Mouse (Mus musculus): ENCODE results near the gene Sp3. TPM values are rescaled to one million over a fixed set of nuclear protein-coding genes. Genes with fewer than 3 reads are reported as not detected.

Sp3 gene
- polyA plus RNA-seq, 1 experiment from 2014 or later = 33.3 TPM

DNA sequence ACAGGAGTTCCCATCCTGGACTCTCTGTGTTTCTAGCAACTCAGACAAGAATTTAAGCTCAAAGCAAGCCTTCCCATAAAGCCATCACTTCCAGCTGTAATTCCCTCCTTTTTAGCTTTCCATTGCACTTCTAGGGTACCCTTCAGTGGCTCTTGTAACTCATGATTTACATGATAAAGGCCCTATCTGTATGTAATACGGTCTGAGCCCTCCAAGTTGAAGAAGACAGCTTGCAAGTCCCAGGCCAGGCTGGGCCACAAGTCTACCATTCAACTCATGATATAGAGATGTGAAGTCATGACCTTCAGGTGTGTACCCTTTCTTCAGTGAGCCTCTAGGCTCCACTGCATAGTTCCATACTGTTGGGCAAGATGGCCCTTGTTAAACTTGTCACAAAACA lies 5.3 kb upstream of the Sp3 start:
- no peaks in the 10 kb centered on the region for H3K36me3 ChIP-seq
- peaks cover 8% of the 10 kb centered on the region; the same call in 1 of the 2 replicates for H3K4me1 ChIP-seq (replicated peaks)
- no peaks in the 10 kb centered on the region for H3K9me3 ChIP-seq
- no peak overlapping the region for H3K4me3 ChIP-seq
- ATAC-seq (ENCODE audit: low FRiP score, low read depth) = no peak
- H3K4me2 ChIP-seq = no peak overlapping the region
- no peak overlapping the region for H3K9ac ChIP-seq
- no peak overlapping the region for H3K27ac ChIP-seq (replicated peaks)
- 24% methylated on average over 1 of the region's 1 CpGs for WGBS
- no peaks in the 10 kb centered on the region for H3K27me3 ChIP-seq

DNA sequence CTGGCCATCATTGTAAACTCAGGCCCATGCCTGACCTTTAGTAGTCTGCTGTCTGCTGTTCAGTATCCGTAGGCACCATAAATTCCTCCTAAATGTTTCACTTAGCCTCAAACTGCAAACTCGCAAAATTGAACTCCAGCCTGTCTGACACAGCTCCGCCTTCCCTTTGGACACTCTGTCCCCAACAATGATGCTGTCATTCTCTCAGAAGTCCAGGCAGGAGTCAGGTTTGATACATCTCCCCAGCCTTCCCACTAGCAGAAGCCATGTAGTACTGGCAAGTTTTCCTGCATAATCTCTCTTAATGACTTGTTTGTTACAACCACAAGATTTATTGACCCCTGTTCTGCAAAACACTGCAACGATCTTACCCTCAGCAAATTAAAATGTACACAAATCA lies 4.6 kb upstream of the Sp3 start:
- 76% methylated on average over 4 of the region's 4 CpGs for WGBS
- Histone ChIP-seq H3K36me3 (no peaks in the 10 kb centered on the region), H3K4me2 (no peak overlapping the region), H3K27ac (replicated peaks) (no peak overlapping the region), H3K9me3 (no peaks in the 10 kb centered on the region), H3K4me1 (replicated peaks) (peaks cover 8% of the 10 kb centered on the region; the same call in 1 of the 2 replicates), H3K4me3 (no peak overlapping the region), H3K9ac (no peak overlapping the region), H3K27me3 (no peaks in the 10 kb centered on the region)
- no peak for ATAC-seq (ENCODE audit: low FRiP score, low read depth)

DNA sequence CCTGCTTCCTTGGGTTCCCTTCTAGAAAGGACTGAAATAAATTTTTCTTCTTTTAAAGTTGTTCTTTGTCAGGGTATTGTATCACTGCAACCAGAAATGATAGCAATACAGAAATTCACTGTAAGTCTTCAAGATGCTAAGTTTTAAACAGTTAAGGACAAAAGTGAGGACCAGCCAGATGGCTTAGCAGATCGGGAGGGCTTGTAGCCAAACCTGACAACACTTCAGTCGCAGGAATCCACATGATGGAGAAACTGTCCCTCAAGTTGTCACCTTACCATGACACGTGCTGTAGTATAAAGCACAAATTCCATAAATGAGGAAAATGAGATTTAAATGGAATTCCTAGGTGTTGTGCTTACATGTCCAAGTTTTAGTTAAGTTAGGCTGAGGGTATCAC lies 3.0 kb upstream of the Sp3 start:
- WGBS = 94% methylated on average over 3 of the region's 3 CpGs
- H3K4me2 ChIP-seq = no peak overlapping the region
- H3K4me1 ChIP-seq (replicated peaks) = peaks cover 8% of the 10 kb centered on the region; the same call in 1 of the 2 replicates
- H3K9me3 ChIP-seq = no peaks in the 10 kb centered on the region
- H3K9ac ChIP-seq = no peak overlapping the region
- H3K27ac ChIP-seq (replicated peaks) = no peak overlapping the region
- no peaks in the 10 kb centered on the region for H3K27me3 ChIP-seq
- H3K36me3 ChIP-seq = no peaks in the 10 kb centered on the region
- no peak overlapping the region for H3K4me3 ChIP-seq
- ATAC-seq (ENCODE audit: low FRiP score, low read depth) = no peak

DNA sequence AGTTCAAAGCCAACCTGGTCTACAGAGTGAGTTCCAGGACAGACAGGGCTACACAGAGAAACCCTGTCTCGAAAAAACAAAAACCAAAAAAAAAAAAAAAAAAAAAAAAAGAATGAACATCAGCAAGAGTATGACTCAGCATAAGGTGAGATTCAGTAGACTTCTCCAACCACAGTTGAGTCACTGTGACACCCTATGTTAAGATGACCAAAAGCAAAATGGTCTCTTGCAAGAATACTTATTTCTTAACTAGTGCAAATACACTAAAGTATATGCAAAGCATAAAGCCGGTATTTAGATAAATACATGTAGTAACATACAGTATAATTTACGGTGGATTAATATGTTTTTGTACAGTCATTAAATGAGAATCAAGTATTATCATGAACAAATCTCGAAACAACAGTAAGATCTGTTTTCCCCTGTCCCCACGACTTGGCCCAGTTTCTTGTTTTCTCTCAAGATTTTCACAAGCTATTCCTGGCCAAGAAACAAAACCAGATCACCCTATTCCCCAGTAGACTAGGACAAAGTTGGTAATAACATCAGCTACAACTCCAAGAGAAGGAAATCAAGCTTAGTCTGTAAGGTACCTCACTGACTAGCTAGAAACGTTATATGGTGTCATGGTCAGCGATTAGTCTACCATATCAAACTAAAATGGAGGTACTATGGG lies 2.0 kb upstream of the Sp3 start:
- H3K4me3 ChIP-seq = no peak overlapping the region
- H3K36me3 ChIP-seq = no peaks in the 10 kb centered on the region
- no peak for ATAC-seq (ENCODE audit: low FRiP score, low read depth)
- no peaks in the 10 kb centered on the region for H3K9me3 ChIP-seq
- H3K4me2 ChIP-seq = no peak overlapping the region
- H3K9ac ChIP-seq = no peak overlapping the region
- H3K4me1 ChIP-seq (replicated peaks) = peaks cover 13% of the 10 kb centered on the region
- no peaks in the 10 kb centered on the region for H3K27me3 ChIP-seq
- 94% methylated on average over 7 of the region's 7 CpGs for WGBS
- no peak overlapping the region for H3K27ac ChIP-seq (replicated peaks)

DNA sequence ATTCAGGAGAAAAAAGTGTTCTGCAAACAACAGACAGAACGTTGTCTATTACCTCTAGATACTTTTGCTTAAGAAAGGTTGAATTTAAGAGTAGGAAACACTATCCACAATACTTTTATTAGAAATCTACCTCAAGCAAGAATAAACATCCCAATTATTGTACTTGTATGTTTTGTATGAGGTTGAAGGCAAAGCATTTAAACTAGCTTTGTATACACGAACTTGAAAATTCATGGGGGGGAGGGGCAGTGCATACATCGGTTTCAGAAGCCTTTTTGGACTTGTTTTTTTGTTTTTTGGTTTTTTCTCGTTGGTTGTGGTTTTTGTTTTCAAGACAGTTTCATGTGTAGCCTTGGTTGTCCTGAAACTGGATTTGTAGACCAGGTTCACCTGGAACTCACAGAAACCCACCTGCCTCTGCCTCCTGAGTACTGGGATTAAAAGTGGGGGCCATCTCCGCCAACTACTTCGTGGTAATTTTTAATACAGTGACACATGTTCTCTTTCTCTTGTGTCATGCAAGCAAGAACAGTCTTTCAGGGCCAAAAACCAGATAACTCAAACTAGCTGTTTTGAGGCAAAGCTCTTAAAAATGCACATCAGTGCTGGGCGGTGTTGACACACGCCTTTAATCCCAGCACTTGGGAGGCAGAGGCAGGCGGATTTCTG lies 1.3 kb upstream of the Sp3 start:
- ATAC-seq (ENCODE audit: low FRiP score, low read depth) = no peak
- Histone ChIP-seq H3K4me3 (peak overlapping the region; percentile 100), H3K36me3 (no peaks in the 10 kb centered on the region), H3K27ac (replicated peaks) (peak overlapping the region; percentile 100), H3K9ac (peak overlapping the region; percentile 100; the same call in 1 of the 2 replicates), H3K4me1 (replicated peaks) (peaks cover 19% of the 10 kb centered on the region), H3K27me3 (no peaks in the 10 kb centered on the region), H3K9me3 (no peaks in the 10 kb centered on the region), H3K4me2 (peak overlapping the region; percentile 75)
- 72% methylated on average over 9 of the region's 9 CpGs for WGBS

DNA sequence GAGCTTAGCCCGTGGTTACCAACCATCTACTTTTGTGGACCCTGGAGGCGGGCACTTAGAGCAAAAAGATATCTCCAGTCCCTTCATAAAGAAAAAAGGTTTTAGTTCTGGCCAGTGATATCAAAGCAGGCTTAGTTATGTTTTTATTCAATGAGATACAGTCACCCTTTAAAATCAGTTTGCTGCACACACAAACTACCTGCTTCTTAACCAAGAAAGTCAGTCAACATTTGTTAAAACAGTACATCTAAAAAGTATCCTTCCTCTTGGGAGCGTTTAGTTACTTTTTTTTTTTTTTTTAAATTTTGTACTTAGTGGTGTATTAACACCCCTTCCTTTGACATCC lies 802 bp upstream of the Sp3 start:
- ATAC-seq (ENCODE audit: low FRiP score, low read depth) = no peak
- Histone ChIP-seq H3K27ac (replicated peaks) (peak overlapping the region; percentile 100), H3K36me3 (no peaks in the 10 kb centered on the region), H3K4me3 (peak overlapping the region; percentile 100), H3K9me3 (no peaks in the 10 kb centered on the region), H3K9ac (peak overlapping the region; percentile 100), H3K4me2 (peak overlapping the region; percentile 75), H3K27me3 (no peaks in the 10 kb centered on the region), H3K4me1 (replicated peaks) (peaks cover 22% of the 10 kb centered on the region)
- 11% methylated on average over 3 of the region's 3 CpGs for WGBS

DNA sequence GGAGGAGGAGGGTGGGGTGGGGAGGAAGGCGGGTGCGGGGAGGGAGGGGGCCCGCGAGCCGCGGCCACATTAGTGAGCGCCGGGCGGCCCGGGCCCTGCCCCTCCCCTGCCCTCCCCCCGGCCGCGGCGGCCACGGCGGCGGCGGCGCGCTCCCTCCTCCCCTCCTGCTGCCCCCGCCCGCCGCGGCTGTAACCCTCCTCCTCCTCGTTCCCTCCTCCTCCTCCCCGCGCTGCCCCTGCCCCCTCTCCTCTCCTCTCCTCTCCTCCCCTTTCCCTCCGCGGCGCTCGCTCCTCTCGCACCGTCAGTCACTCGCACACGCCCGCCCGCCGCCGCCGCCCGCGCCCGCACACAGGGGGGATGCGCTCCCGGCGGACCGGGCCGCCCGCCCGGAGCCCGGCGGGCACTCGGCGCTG lies 581 bp downstream of the Sp3 start:
- WGBS = 0% methylated on average over 24 of the region's 54 CpGs
- peak; percentile 57 for ATAC-seq (ENCODE audit: low FRiP score, low read depth)
- Histone ChIP-seq H3K4me3 (peak overlapping the region; percentile 100), H3K9ac (peak overlapping the region; percentile 100), H3K4me2 (peak overlapping the region; percentile 75), H3K9me3 (no peaks in the 10 kb centered on the region), H3K4me1 (replicated peaks) (peaks cover 30% of the 10 kb centered on the region), H3K27ac (replicated peaks) (peak overlapping the region; percentile 100), H3K36me3 (no peaks in the 10 kb centered on the region), H3K27me3 (no peaks in the 10 kb centered on the region)

DNA sequence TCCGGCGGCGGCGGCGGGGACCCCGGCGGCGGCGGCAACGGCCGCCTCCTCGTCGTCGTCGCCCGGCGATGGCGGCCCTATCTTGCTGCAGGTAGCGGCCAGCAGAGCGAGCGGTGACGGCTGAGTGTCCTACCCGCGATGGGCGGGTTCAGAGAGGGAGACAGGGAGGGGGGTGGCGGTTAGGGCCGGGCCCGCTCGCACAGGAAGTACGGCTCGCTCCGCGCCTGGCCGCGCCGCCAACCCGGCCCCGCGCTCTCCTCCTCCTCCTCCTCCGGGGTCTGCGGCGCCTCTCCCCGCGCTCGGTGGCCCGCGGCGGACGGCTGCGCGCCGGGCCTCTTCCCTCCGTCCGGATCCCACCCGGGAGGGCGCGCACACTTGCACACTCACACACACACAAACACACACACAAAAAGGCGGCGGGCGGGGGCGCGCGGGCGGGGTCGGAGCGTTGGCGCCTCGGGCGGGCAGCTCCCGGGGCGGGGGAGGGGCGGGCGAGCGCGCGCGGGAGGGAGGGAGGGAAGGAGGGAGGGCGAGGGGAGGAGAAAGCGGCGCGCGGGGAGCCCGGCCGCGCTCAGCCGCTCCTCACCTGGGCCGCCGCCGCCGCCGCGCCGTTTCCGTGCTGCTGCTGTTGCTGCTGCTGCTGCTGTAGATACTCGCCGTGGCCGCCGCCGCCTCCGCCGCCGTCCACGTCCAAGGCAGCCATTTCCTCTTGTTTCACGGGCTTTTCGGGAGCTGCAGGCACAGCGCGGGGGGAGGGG lies 1.2 kb downstream of the Sp3 start:
- H3K4me1 ChIP-seq (replicated peaks) = peaks cover 30% of the 10 kb centered on the region
- H3K9ac ChIP-seq = peak overlapping the region; percentile 100
- H3K36me3 ChIP-seq = no peaks in the 10 kb centered on the region
- peak overlapping the region; percentile 57 for H3K4me2 ChIP-seq
- no peaks in the 10 kb centered on the region for H3K9me3 ChIP-seq
- H3K4me3 ChIP-seq = peak overlapping the region; percentile 100
- peak overlapping the region; percentile 100 for H3K27ac ChIP-seq (replicated peaks)
- ATAC-seq (ENCODE audit: low FRiP score, low read depth) = peak; percentile 77
- WGBS = under 1% methylated on average over 32 of the region's 107 CpGs
- no peaks in the 10 kb centered on the region for H3K27me3 ChIP-seq

DNA sequence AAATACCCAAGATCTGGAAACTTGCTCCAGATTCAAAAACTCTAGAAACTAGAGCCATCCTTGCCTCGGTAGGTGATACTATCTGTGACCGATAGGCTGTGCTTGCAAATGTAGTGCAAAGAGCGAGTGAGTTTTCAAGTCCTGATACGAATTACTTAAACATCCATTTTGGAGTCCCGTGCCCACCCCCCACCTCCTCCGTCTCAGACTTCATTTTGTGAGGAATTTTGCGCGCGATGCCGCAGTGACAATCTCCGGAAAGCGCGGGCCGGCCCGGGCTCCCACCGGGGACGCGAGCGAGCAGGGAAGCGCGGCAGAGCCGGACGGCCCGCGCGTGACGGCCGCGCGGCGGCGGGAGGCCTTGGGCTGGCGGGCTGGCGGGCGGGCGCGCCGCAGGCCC lies 1.8 kb downstream of the Sp3 start:
- Histone ChIP-seq H3K9ac (peak overlapping the region; percentile 100), H3K27me3 (no peaks in the 10 kb centered on the region), H3K4me3 (peak overlapping the region; percentile 100), H3K36me3 (no peaks in the 10 kb centered on the region), H3K4me1 (replicated peaks) (peaks cover 30% of the 10 kb centered on the region), H3K27ac (replicated peaks) (peak overlapping the region; percentile 100), H3K9me3 (no peaks in the 10 kb centered on the region), H3K4me2 (peak overlapping the region; percentile 57)
- ATAC-seq (ENCODE audit: low FRiP score, low read depth) = no peak; the same call in 1 of the 2 replicates
- under 1% methylated on average over 27 of the region's 38 CpGs for WGBS

DNA sequence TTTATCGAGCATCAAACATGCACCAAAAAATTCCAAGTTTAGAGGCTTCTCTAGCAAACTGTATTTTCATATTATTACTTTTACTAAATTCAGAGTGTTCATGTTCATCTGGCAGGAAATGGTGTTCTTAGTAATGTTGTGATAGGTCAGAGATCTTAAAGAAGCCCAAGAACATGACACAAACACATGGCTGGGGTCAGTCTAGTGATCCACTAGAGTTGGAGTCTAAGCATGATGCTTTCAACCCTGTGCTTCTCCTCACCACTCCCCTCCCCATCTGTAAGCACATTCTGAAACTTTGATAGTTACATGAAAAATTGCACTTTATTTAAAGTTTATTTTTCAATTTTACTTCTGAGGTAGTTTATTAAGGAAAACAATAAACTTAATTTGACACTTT lies 3.0 kb downstream of the Sp3 start:
- H3K27ac ChIP-seq (replicated peaks) = no peak overlapping the region
- 81% methylated on average over 1 of the region's 1 CpGs for WGBS
- peak overlapping the region; percentile 43 for H3K4me2 ChIP-seq
- no peak overlapping the region for H3K9ac ChIP-seq
- no peaks in the 10 kb centered on the region for H3K27me3 ChIP-seq
- peaks cover 32% of the 10 kb centered on the region for H3K4me1 ChIP-seq (replicated peaks)
- no peaks in the 10 kb centered on the region for H3K36me3 ChIP-seq
- no peak for ATAC-seq (ENCODE audit: low FRiP score, low read depth)
- H3K4me3 ChIP-seq = no peak overlapping the region
- H3K9me3 ChIP-seq = no peaks in the 10 kb centered on the region

DNA sequence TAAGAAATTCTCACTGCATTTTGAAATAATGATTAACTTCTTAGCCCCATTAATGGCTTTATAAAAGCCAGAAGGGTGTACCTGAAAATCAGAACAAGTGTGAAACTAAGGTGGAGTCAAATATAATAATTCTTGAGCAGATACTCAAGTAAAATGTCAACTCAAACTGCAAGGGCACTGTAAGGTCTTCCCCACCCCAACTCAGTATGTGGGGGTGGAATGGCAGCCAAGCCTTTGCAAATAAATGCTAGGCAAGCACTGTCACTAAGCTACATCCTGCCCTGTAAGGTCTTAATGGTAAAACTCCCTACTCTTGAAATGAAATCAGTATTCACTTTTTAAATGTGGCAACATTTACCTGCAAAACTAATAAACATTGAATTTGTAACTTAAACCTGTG lies 4.2 kb downstream of the Sp3 start:
- H3K4me1 ChIP-seq (replicated peaks) = peaks cover 26% of the 10 kb centered on the region
- H3K9ac ChIP-seq = no peak overlapping the region
- no peak overlapping the region for H3K27ac ChIP-seq (replicated peaks)
- no peaks in the 10 kb centered on the region for H3K9me3 ChIP-seq
- no peaks in the 10 kb centered on the region for H3K27me3 ChIP-seq
- no peak for ATAC-seq (ENCODE audit: low FRiP score, low read depth)
- H3K36me3 ChIP-seq = peaks cover under 1% of the 10 kb centered on the region; the same call in 1 of the 2 replicates
- no peak overlapping the region for H3K4me2 ChIP-seq
- H3K4me3 ChIP-seq = no peak overlapping the region

DNA sequence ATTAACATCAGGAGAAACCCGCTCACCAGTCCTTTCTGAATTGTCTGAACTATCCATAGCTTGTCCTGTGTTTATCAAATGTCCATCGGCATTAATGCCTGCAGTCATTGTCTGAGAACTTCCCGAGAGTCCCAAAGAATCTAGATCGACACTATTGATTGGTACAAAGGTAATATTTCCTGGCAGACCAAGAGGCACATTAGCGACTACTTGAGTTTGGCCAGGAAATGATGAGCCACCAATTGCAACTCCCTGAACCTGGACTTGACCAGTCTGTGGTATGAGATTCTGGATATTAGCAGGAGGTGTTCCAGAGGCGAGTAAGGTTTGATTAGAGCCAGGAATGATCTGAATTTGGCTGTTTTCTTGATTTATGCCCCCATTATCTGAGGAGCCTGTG lies 9.4 kb downstream of the Sp3 start:
- H3K36me3 ChIP-seq = peaks cover 26% of the 10 kb centered on the region
- H3K27ac ChIP-seq (replicated peaks) = no peak overlapping the region
- H3K4me3 ChIP-seq = no peak overlapping the region
- no peaks in the 10 kb centered on the region for H3K27me3 ChIP-seq
- H3K4me2 ChIP-seq = no peak overlapping the region
- WGBS = 90% methylated on average over 6 of the region's 6 CpGs
- H3K4me1 ChIP-seq (replicated peaks) = peaks cover 8% of the 10 kb centered on the region
- H3K9me3 ChIP-seq = no peaks in the 10 kb centered on the region
- no peak for ATAC-seq (ENCODE audit: low FRiP score, low read depth)
- H3K9ac ChIP-seq = no peak overlapping the region
